Mouse (Mus musculus): ENCODE data around the gene Pxk. TPM values are rescaled to one million over a fixed set of nuclear protein-coding genes. Genes with fewer than 3 reads are reported as not detected.
"Not testable (repeated sequence)": the region's sequence is repeated elsewhere in the genome, so short reads cannot be mapped to it uniquely, and the experiment has no call there.

Gene Pxk
- polyA plus RNA-seq, 1 experiment from 2014 or later: 85.0 TPM

GRCm38 (mm10) chr14:8123611-8124010 lies 25.6 kb downstream of the Pxk start:
- not testable (repeated sequence) for H3K27me3 ChIP-seq (ENCODE audit: control insufficient read depth, insufficient read depth, low read length); H3K4me3 ChIP-seq (ENCODE audit: low read depth, low read length); H3K4me2 ChIP-seq (ENCODE audit: low read depth, low read length); H3K9ac ChIP-seq (replicated peaks; ENCODE audit: low read depth, low read length); ATAC-seq (ENCODE audit: low read depth); H3K4me1 ChIP-seq (ENCODE audit: control insufficient read depth, insufficient read depth, low read length); H3K27ac ChIP-seq (ENCODE audit: low read depth, low read length); H3K9me3 ChIP-seq (ENCODE audit: control insufficient read depth, low read length)
- peaks cover 11% of the 10 kb centered on the region; the same call in 1 of the 2 replicates for H3K36me3 ChIP-seq (ENCODE audit: control insufficient read depth, insufficient read depth, low read length)
- 96% methylated on average over 10 of the region's 10 CpGs for WGBS

GRCm38 (mm10) chr14:8124046-8124881 lies 26.3 kb downstream of the Pxk start:
- H3K9ac ChIP-seq (replicated peaks; ENCODE audit: low read depth, low read length): no peak overlapping the region
- H3K36me3 ChIP-seq (ENCODE audit: control insufficient read depth, insufficient read depth, low read length): peaks cover 11% of the 10 kb centered on the region; the same call in 1 of the 2 replicates
- ATAC-seq (ENCODE audit: low read depth): no peak
- H3K9me3 ChIP-seq (ENCODE audit: control insufficient read depth, low read length): no peaks in the 10 kb centered on the region
- H3K27me3 ChIP-seq (ENCODE audit: control insufficient read depth, insufficient read depth, low read length): no peaks in the 10 kb centered on the region
- no peak overlapping the region for H3K27ac ChIP-seq (ENCODE audit: low read depth, low read length)
- H3K4me2 ChIP-seq (ENCODE audit: low read depth, low read length): no peak overlapping the region
- H3K4me3 ChIP-seq (ENCODE audit: low read depth, low read length): no peak overlapping the region
- WGBS: 85% methylated on average over 7 of the region's 7 CpGs
- H3K4me1 ChIP-seq (ENCODE audit: control insufficient read depth, insufficient read depth, low read length): no peaks in the 10 kb centered on the region

DNA sequence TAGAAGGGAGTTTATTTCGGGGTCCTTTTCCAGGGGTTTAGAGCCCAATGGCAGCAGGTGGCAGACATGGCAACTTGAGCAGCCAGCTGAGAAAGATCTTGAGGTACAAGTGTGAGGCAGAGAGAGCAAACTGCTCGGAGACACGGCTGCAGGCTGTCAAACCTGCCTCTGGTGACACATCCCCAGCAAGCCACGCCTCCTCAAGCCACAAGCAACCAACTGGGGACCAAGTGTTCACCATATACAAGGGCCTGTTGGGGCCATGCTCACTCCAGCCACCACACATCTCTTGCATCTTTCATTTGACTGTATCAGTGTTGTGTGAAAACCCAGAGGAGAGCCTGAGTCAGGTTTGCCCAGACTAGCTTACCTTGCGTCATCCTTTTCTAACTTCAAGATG lies 30.0 kb downstream of the Pxk start:
- H3K36me3 ChIP-seq (ENCODE audit: control insufficient read depth, insufficient read depth, low read length): peaks cover 13% of the 10 kb centered on the region
- H3K27me3 ChIP-seq (ENCODE audit: control insufficient read depth, insufficient read depth, low read length): no peaks in the 10 kb centered on the region
- ATAC-seq (ENCODE audit: low read depth): no peak
- H3K27ac ChIP-seq (ENCODE audit: low read depth, low read length): no peak overlapping the region
- no peaks in the 10 kb centered on the region for H3K9me3 ChIP-seq (ENCODE audit: control insufficient read depth, low read length)
- WGBS: 79% methylated on average over 5 of the region's 5 CpGs
- H3K4me3 ChIP-seq (ENCODE audit: low read depth, low read length): no peak overlapping the region
- H3K9ac ChIP-seq (replicated peaks; ENCODE audit: low read depth, low read length): no peak overlapping the region
- no peaks in the 10 kb centered on the region for H3K4me1 ChIP-seq (ENCODE audit: control insufficient read depth, insufficient read depth, low read length)
- no peak overlapping the region for H3K4me2 ChIP-seq (ENCODE audit: low read depth, low read length)

DNA sequence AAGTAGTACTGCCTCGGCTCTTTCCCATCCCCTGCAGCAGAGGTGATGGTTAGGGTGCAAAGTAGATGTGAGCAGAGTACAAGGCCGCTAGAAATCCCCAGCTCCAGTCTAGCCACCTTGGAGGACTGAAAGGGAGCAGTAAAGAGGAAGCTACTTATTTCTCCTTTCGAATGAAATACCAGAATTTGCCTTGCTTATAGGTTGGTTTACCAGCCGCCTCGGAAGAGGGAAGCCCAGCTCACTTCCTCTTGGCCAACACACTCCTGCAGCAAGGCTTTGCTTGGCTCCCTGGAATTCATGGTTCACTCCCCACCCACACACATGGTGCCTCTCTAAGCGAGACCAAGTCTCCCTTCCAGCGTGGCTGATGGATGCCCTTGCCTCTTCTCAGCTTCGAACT lies 34.8 kb downstream of the Pxk start:
- WGBS: 91% methylated on average over 8 of the region's 8 CpGs
- ATAC-seq (ENCODE audit: low read depth): no peak
- Histone ChIP-seq H3K27ac (ENCODE audit: low read depth, low read length) (no peak overlapping the region), H3K36me3 (ENCODE audit: control insufficient read depth, insufficient read depth, low read length) (peaks cover 18% of the 10 kb centered on the region; the same call in 1 of the 2 replicates), H3K4me2 (ENCODE audit: low read depth, low read length) (no peak overlapping the region), H3K4me1 (ENCODE audit: control insufficient read depth, insufficient read depth, low read length) (no peaks in the 10 kb centered on the region), H3K9ac (replicated peaks; ENCODE audit: low read depth, low read length) (no peak overlapping the region), H3K9me3 (ENCODE audit: control insufficient read depth, low read length) (no peaks in the 10 kb centered on the region), H3K27me3 (ENCODE audit: control insufficient read depth, insufficient read depth, low read length) (no peaks in the 10 kb centered on the region), H3K4me3 (ENCODE audit: low read depth, low read length) (no peak overlapping the region)

DNA sequence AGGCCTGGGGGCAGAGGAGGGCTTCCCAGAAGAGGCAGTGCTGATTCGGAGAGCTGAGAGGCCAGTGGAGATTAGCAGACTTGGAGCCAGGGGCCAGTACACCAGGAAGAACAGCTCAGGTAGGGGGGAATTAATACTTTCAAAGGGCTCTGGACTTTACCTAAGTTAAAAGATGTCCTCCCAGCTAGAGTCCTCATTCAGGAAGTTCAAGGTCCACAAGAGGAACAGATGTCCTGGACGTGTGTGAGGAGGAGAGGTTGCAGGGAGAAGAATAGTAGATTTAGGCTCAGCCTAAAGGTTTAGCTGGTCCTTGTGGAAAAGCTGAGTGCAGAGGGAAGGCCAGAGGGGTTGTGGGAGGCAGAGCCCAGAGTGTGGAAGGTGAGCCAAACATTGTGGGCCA lies 36.2 kb downstream of the Pxk start:
- Histone ChIP-seq H3K4me2 (ENCODE audit: low read depth, low read length) (no peak overlapping the region), H3K9me3 (ENCODE audit: control insufficient read depth, low read length) (no peaks in the 10 kb centered on the region), H3K4me1 (ENCODE audit: control insufficient read depth, insufficient read depth, low read length) (no peaks in the 10 kb centered on the region), H3K9ac (replicated peaks; ENCODE audit: low read depth, low read length) (no peak overlapping the region), H3K36me3 (ENCODE audit: control insufficient read depth, insufficient read depth, low read length) (peaks cover 23% of the 10 kb centered on the region), H3K27me3 (ENCODE audit: control insufficient read depth, insufficient read depth, low read length) (no peaks in the 10 kb centered on the region), H3K27ac (ENCODE audit: low read depth, low read length) (no peak overlapping the region), H3K4me3 (ENCODE audit: low read depth, low read length) (no peak overlapping the region)
- no peak for ATAC-seq (ENCODE audit: low read depth)
- WGBS: 90% methylated on average over 2 of the region's 2 CpGs

DNA sequence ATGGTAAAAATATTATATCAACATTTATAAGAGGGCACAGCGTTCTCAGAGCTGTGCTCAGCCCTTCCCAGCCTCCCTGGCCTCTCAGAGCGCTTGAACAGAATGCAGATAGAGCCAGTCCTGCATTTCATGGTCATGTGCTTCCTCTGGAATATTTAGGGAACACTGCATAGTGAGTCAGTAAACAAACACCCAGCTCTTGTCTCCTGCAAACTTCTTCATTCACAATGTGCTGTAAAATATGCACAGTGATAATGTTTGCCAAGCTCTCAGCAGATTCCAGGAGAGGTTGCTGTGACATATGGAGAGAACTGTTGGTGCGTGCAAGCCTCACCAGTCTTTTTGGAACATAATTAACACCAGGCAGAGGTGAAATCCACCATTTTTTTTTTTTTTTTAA lies 37.1 kb downstream of the Pxk start:
- Histone ChIP-seq H3K27ac (ENCODE audit: low read depth, low read length) (no peak overlapping the region), H3K4me1 (ENCODE audit: control insufficient read depth, insufficient read depth, low read length) (no peaks in the 10 kb centered on the region), H3K9me3 (ENCODE audit: control insufficient read depth, low read length) (no peaks in the 10 kb centered on the region), H3K4me3 (ENCODE audit: low read depth, low read length) (no peak overlapping the region), H3K36me3 (ENCODE audit: control insufficient read depth, insufficient read depth, low read length) (peaks cover 23% of the 10 kb centered on the region), H3K4me2 (ENCODE audit: low read depth, low read length) (no peak overlapping the region), H3K9ac (replicated peaks; ENCODE audit: low read depth, low read length) (no peak overlapping the region), H3K27me3 (ENCODE audit: control insufficient read depth, insufficient read depth, low read length) (no peaks in the 10 kb centered on the region)
- ATAC-seq (ENCODE audit: low read depth): no peak
- WGBS: 71% methylated on average over 3 of the region's 3 CpGs

- no peak overlapping the region for H3K4me3 ChIP-seq (ENCODE audit: low read depth, low read length)
- 62% methylated on average over 23 of the region's 23 CpGs for WGBS
- H3K9ac ChIP-seq (replicated peaks; ENCODE audit: low read depth, low read length): no peak overlapping the region
- no peaks in the 10 kb centered on the region for H3K9me3 ChIP-seq (ENCODE audit: control insufficient read depth, low read length)
- H3K27me3 ChIP-seq (ENCODE audit: control insufficient read depth, insufficient read depth, low read length): no peaks in the 10 kb centered on the region
- H3K4me2 ChIP-seq (ENCODE audit: low read depth, low read length): no peak overlapping the region
- peaks cover 26% of the 10 kb centered on the region for H3K36me3 ChIP-seq (ENCODE audit: control insufficient read depth, insufficient read depth, low read length)
- H3K4me1 ChIP-seq (ENCODE audit: control insufficient read depth, insufficient read depth, low read length): no peaks in the 10 kb centered on the region
- ATAC-seq (ENCODE audit: low read depth): no peak
- H3K27ac ChIP-seq (ENCODE audit: low read depth, low read length): no peak overlapping the region
Measured at GRCm38 (mm10) chr14:8139724-8140710, 42.0 kb downstream of the Pxk start.

GRCm38 (mm10) chr14:8141131-8141530 lies 43.1 kb downstream of the Pxk start:
- Histone ChIP-seq H3K27me3 (ENCODE audit: control insufficient read depth, insufficient read depth, low read length) (no peaks in the 10 kb centered on the region), H3K9ac (replicated peaks; ENCODE audit: low read depth, low read length) (no peak overlapping the region), H3K36me3 (ENCODE audit: control insufficient read depth, insufficient read depth, low read length) (peaks cover 29% of the 10 kb centered on the region), H3K4me1 (ENCODE audit: control insufficient read depth, insufficient read depth, low read length) (no peaks in the 10 kb centered on the region), H3K9me3 (ENCODE audit: control insufficient read depth, low read length) (no peaks in the 10 kb centered on the region), H3K4me3 (ENCODE audit: low read depth, low read length) (no peak overlapping the region), H3K27ac (ENCODE audit: low read depth, low read length) (no peak overlapping the region), H3K4me2 (ENCODE audit: low read depth, low read length) (no peak overlapping the region)
- no peak for ATAC-seq (ENCODE audit: low read depth)
- 65% methylated on average over 2 of the region's 2 CpGs for WGBS
